Mouse (Mus musculus) CH12.LX (cell line): Measurements from ENCODE around the gene Vps53. TPM values are rescaled to one million over a fixed set of nuclear protein-coding genes. Genes with fewer than 3 reads are reported as not detected.

Source experiments
- DNase-seq: peaks from one replicate; pipeline ENCODE4 v3.0.0-alpha.2; 2013; ENCODE audit errors: extremely low read depth
- H3K27ac ChIP-seq: 2 replicates; pipeline ENCODE4 v1.5.1; 2012; ENCODE audit warnings: low read depth, mild to moderate bottlenecking, control low read depth, moderate library complexity; ENCODE audit not compliant: insufficient read depth
- H3K27me3 ChIP-seq: replicated peaks from 2 replicates; pipeline ENCODE3; 2012; ENCODE audit warnings: inconsistent platforms
- H3K36me3 ChIP-seq, 2 experiments: replicated peaks in 1 of 2; 2 replicates each; pipeline versions ENCODE3 to v1.6.1; 2012; ENCODE audit warnings: inconsistent platforms in 1 of 2, low read length in 1 of 2, mild to moderate bottlenecking in 1 of 2, mixed read lengths in 1 of 2, moderate library complexity in 1 of 2; ENCODE audit not compliant: control insufficient read depth in 1 of 2, insufficient read depth in 1 of 2
- H3K4me1 ChIP-seq, 2 experiments: 2 replicates each; pipeline ENCODE4 v1.6.1; 2012; ENCODE audit warnings: inconsistent platforms in 1 of 2, moderate library complexity in 1 of 2; ENCODE audit not compliant: insufficient read depth in 2 of 2, control insufficient read depth in 1 of 2
- H3K4me2 ChIP-seq: 2 replicates; pipeline ENCODE4 v1.6.1; 2012; ENCODE audit warnings: low read depth, mild to moderate bottlenecking, control low read depth; ENCODE audit not compliant: poor library complexity, insufficient read depth, severe bottlenecking
- H3K4me3 ChIP-seq, 3 experiments: fragments of 150-350 bp in 1 of 3; sonication (generic) in 1 of 3; replicated peaks in 1 of 3; 2 replicates each; pipeline versions ENCODE3 to v1.5.1; 2011 to 2012; ENCODE audit warnings: low read depth in 2 of 3, low read length in 2 of 3, mild to moderate bottlenecking in 2 of 3, moderate library complexity in 2 of 3, control low read depth in 1 of 3, improper control_type of control experiment in 1 of 3, inconsistent platforms in 1 of 3, mixed read lengths in 1 of 3; ENCODE audit not compliant: poor library complexity in 1 of 3
- H3K79me2 ChIP-seq: replicated peaks from 2 replicates; pipeline ENCODE4 v1.6.1; 2012; ENCODE audit warnings: mild to moderate bottlenecking, moderate library complexity; ENCODE audit not compliant: control insufficient read depth, poor library complexity, insufficient read depth, severe bottlenecking; ENCODE audit errors: extremely low read depth
- H3K9ac ChIP-seq: 2 replicates; pipeline ENCODE4 v1.6.1; 2012; ENCODE audit warnings: low read depth, mild to moderate bottlenecking, control low read depth, moderate library complexity; ENCODE audit not compliant: insufficient read depth
- H3K9me3 ChIP-seq: replicated peaks from 2 replicates; pipeline ENCODE3; 2012; ENCODE audit warnings: low read length, inconsistent platforms, mixed read lengths
- CHD1 ChIP-seq: IDR thresholded peaks from 2 replicates; pipeline ENCODE4 v1.6.1; 2012; ENCODE audit warnings: low read depth, low read length, improper control_type of control experiment, inconsistent platforms
- CHD2 ChIP-seq: IDR thresholded peaks from 2 replicates; pipeline ENCODE4 v1.6.1; 2011; ENCODE audit warnings: low read length, improper control_type of control experiment
- CTCF ChIP-seq, 2 experiments: IDR thresholded peaks in 1 of 2; conservative IDR thresholded peaks in 1 of 2; 2 replicates each; pipeline ENCODE4 v1.5.1; 2011 to 2012; ENCODE audit warnings: low read depth in 2 of 2, low read length in 2 of 2, improper control_type of control experiment in 1 of 2, inconsistent platforms in 1 of 2, mild to moderate bottlenecking in 1 of 2, moderate library complexity in 1 of 2
- E2F4 ChIP-seq: IDR thresholded peaks from 2 replicates; pipeline ENCODE4 v1.6.1; 2011; ENCODE audit warnings: low read depth, low read length, improper control_type of control experiment; ENCODE audit not compliant: insufficient replicate concordance
- ELF1 ChIP-seq: IDR thresholded peaks from 2 replicates; pipeline ENCODE4 v1.6.1; 2014; ENCODE audit warnings: low read depth, mild to moderate bottlenecking, inconsistent platforms, low read length, improper control_type of control experiment
- EP300 ChIP-seq: IDR thresholded peaks from 2 replicates; pipeline ENCODE4 v1.6.1; 2011; ENCODE audit warnings: low read length, improper control_type of control experiment
- ETS1 ChIP-seq: conservative IDR thresholded peaks from 2 replicates; pipeline ENCODE4 v1.6.1; 2012; ENCODE audit warnings: low read depth, mild to moderate bottlenecking, inconsistent platforms, low read length, improper control_type of control experiment, moderate library complexity
- GABPA ChIP-seq: IDR thresholded peaks from 2 replicates; pipeline ENCODE4 v1.6.1; 2012; ENCODE audit warnings: low read depth, low read length, improper control_type of control experiment, inconsistent platforms; ENCODE audit not compliant: insufficient replicate concordance
- IRF4 ChIP-seq: IDR thresholded peaks from 2 replicates; pipeline ENCODE4 v1.6.1; 2014; ENCODE audit warnings: low read depth, mild to moderate bottlenecking, inconsistent platforms, low read length, improper control_type of control experiment
- JUN ChIP-seq: IDR thresholded peaks from 2 replicates; pipeline ENCODE4 v1.6.1; 2011; ENCODE audit warnings: low read depth, mild to moderate bottlenecking, low read length, improper control_type of control experiment, moderate library complexity; ENCODE audit not compliant: insufficient read depth
- JUND ChIP-seq: conservative IDR thresholded peaks from 2 replicates; pipeline ENCODE4 v1.6.1; 2011; ENCODE audit warnings: low read depth, low read length, improper control_type of control experiment
- KAT2A ChIP-seq: IDR thresholded peaks from 2 replicates; pipeline ENCODE4 v1.6.1; 2012; ENCODE audit warnings: low read length, improper control_type of control experiment, inconsistent platforms; ENCODE audit not compliant: insufficient replicate concordance
- MYC ChIP-seq: IDR thresholded peaks from 2 replicates; pipeline ENCODE4 v1.6.1; 2011; ENCODE audit warnings: low read depth, mild to moderate bottlenecking, improper control_type of control experiment, low read length
- NELFE ChIP-seq: IDR thresholded peaks from 2 replicates; pipeline ENCODE4 v1.6.1; 2011; ENCODE audit warnings: low read depth, low read length, improper control_type of control experiment
- NRF1 ChIP-seq: IDR thresholded peaks from 2 replicates; pipeline ENCODE4 v1.6.1; 2014; ENCODE audit warnings: low read depth, mild to moderate bottlenecking, inconsistent platforms, low read length, improper control_type of control experiment, moderate library complexity
- RAD21 ChIP-seq: IDR thresholded peaks from 2 replicates; pipeline ENCODE4 v1.6.1; 2011; ENCODE audit warnings: low read depth, mild to moderate bottlenecking, low read length, improper control_type of control experiment, moderate library complexity
- RCOR1 ChIP-seq: conservative IDR thresholded peaks from 2 replicates; pipeline ENCODE4 v1.6.1; 2012; ENCODE audit warnings: low read depth, mild to moderate bottlenecking, inconsistent platforms, low read length, improper control_type of control experiment
- SIN3A ChIP-seq: IDR thresholded peaks from 2 replicates; pipeline ENCODE4 v1.6.1; 2012; ENCODE audit warnings: low read length, improper control_type of control experiment, inconsistent platforms
- SMC3 ChIP-seq: IDR thresholded peaks from 2 replicates; pipeline ENCODE4 v1.6.1; 2011; ENCODE audit warnings: low read depth, low read length, improper control_type of control experiment
- TBP ChIP-seq: conservative IDR thresholded peaks from 2 replicates; pipeline ENCODE4 v1.6.1; 2011; ENCODE audit warnings: low read depth, low read length, improper control_type of control experiment
- TCF12 ChIP-seq: IDR thresholded peaks from 2 replicates; pipeline ENCODE4 v1.6.1; 2014; ENCODE audit warnings: low read depth, mild to moderate bottlenecking, inconsistent platforms, low read length, improper control_type of control experiment
- UBTF ChIP-seq: IDR thresholded peaks from 2 replicates; pipeline ENCODE4 v1.6.1; 2012; ENCODE audit warnings: low read depth, mild to moderate bottlenecking, inconsistent platforms, low read length, improper control_type of control experiment, moderate library complexity
- ZNF384 ChIP-seq: IDR thresholded peaks from 2 replicates; pipeline ENCODE4 v1.6.1; 2012; ENCODE audit warnings: low read depth, low read length, improper control_type of control experiment, inconsistent platforms
- dilution Hi-C: fragments of 300-500 bp; cut with MboI; formaldehyde crosslinking; loops from 2 replicates; pipeline ENCODE4 v1.14.3; 2020; ENCODE audit warnings: low sequenced_read_pairs; ENCODE audit not compliant: extremely low pct_unique_long_range_greater_than_20kb, extremely low pct_ligation_motif_present
- in situ Hi-C: fragments of 300-500 bp; cut with MboI; formaldehyde crosslinking; loops from 3 replicates; pipeline ENCODE4 v1.14.3; 2019; ENCODE audit warnings: low sequenced_read_pairs, low pct_ligation_motif_present, low pct_unique_long_range_greater_than_20kb, mixed read lengths
- polyA plus RNA-seq: library from polyadenylated mRNA; unstranded; fragments of >175 nt; gene quantifications from 2 replicates; pipeline ENCODE4 v1.2.1, GENCODE M21; 2012; ENCODE audit warnings: low read depth; ENCODE audit not compliant: insufficient read length
- total RNA-seq, 2 experiments: library from RNA; depleted of rRNA; stranded (reverse); fragments of 300-350 nt in 1 of 2; fragments of >200 nt in 1 of 2; gene quantifications; 2 replicates each; pipeline ENCODE4 v1.2.3; 2012 to 2014

Gene Vps53
- total and polyA plus RNA-seq, 3 experiments, result 56.1 to 70.7 (median 62.2) TPM

DNA sequence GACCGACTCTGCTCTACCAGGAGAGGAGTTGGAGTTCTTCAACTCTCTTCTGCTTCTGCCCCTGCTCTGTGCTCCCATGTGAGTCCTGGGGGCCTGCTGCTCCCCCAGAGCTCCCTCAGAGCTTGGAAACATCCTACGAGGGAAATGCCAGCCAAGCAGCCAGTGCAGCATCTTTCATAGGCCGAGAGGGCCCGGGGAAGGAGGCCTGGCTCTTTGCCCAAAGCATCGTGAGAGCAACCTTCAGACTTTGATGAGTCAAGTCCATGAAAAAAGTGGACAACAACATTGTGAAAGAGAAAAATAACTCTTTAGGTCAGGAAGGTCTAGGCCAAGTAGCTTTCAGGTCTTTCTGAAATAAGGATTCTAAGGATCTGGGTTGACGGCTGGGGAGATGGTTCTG lies 89.7 kb downstream of the Vps53 start:
- H3K27ac ChIP-seq, result no peak overlapping the region
- H3K9me3 ChIP-seq, result no peaks in the 10 kb centered on the region
- in situ Hi-C loops (no loop called here), dilution Hi-C loops (no loop called here)
- H3K4me1 ChIP-seq, result peaks cover 0 to under 1% of the 10 kb centered on the region in 2 experiments; a peak in 1 of 4 replicates
- H3K4me2 ChIP-seq, result no peak overlapping the region
- no peak overlapping the region for H3K4me3 ChIP-seq
- H3K9ac ChIP-seq, result no peak overlapping the region
- TF ChIP-seq TCF12 (no peak), ETS1 (no peak), RCOR1 (no peak), JUN (no peak), CHD2 (no peak), RAD21 (no peak), UBTF (no peak), CHD1 (no peak), SMC3 (no peak)
- no peaks in the 10 kb centered on the region for H3K79me2 ChIP-seq
- peaks cover 39 to 84% of the 10 kb centered on the region in 2 experiments for H3K36me3 ChIP-seq
- H3K27me3 ChIP-seq, result no peaks in the 10 kb centered on the region
- DNase-seq, result no peak

DNA sequence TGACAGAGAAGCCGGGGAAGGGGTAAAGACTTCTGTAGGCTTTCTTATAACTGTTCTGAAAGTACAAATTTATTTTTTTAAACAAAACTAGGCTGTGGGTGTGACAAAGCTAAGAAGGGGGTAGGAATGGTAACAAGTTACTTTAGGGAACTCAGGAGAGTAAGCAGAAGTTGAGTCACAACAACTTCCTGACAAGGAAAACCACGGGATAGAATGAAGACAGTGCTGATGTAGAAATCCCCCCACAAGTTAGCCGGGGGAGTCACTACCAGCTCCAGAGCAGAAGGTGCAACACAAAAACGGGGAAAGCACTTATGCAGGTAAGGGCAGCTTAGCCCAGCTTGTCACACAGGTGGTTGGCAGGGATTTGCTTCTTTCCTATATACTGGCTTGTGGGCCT lies 90.9 kb downstream of the Vps53 start:
- peaks cover 35 to 90% of the 10 kb centered on the region in 2 experiments for H3K36me3 ChIP-seq
- no peak overlapping the region for H3K4me2 ChIP-seq
- DNase-seq, result no peak
- H3K79me2 ChIP-seq, result no peaks in the 10 kb centered on the region
- TF ChIP-seq ELF1 (no peak), E2F4 (no peak), CTCF (conservative IDR thresholded peaks at IDR 0.05 in 1 of 2, IDR thresholded peaks at IDR 0.05 in 1 of 2; ENCODE audit: low read depth in 2 of 2, low read length in 2 of 2) (no peak), MYC (no peak), GABPA (no peak), EP300 (no peak), SIN3A (no peak), TCF12 (no peak), TBP (no peak), RAD21 (no peak), SMC3 (no peak), NRF1 (no peak), NELFE (no peak), ZNF384 (no peak), KAT2A (no peak), UBTF (no peak), IRF4 (no peak), JUND (no peak)
- no peak overlapping the region for H3K27ac ChIP-seq
- in situ Hi-C loops (no loop called here), dilution Hi-C loops (no loop called here)
- no peaks in the 10 kb centered on the region for H3K9me3 ChIP-seq
- no peak overlapping the region for H3K9ac ChIP-seq
- peaks cover 0 to 10% of the 10 kb centered on the region in 2 experiments; a peak in 2 of 4 replicates for H3K4me1 ChIP-seq
- H3K4me3 ChIP-seq, result no peak overlapping the region
- H3K27me3 ChIP-seq, result no peaks in the 10 kb centered on the region
